Mouse (Mus musculus): ENCODE data around the gene Plekhg3. TPM values are rescaled to one million over a fixed set of nuclear protein-coding genes. Genes with fewer than 3 reads are reported as not detected.

Gene Plekhg3
- total RNA-seq, 2 experiments from 2014 or later = 13.6 to 18.5 TPM

GRCm38 (mm10) chr12:76527245-76527881 is 3.3 kb upstream of the Plekhg3 start:
- no peak for DNase-seq

GRCm38 (mm10) chr12:76528766-76529165 is 1.9 kb upstream of the Plekhg3 start:
- no peak for DNase-seq

- no peak for DNase-seq
These were observed 1.6 kb downstream of the Plekhg3 start for GRCm38 (mm10) chr12:76531986-76532925.

GRCm38 (mm10) chr12:76532926-76533376 is 2.3 kb downstream of the Plekhg3 start:
- no peak for DNase-seq

- peak; percentile 76 for DNase-seq
These were observed 2.9 kb downstream of the Plekhg3 start for GRCm38 (mm10) chr12:76533377-76534222.

- no peak for DNase-seq
These were observed 3.5 kb downstream of the Plekhg3 start for GRCm38 (mm10) chr12:76534233-76534632.

GRCm38 (mm10) chr12:76534641-76535283 is 4.1 kb downstream of the Plekhg3 start:
- DNase-seq = no peak

GRCm38 (mm10) chr12:76535471-76535900 is 4.8 kb downstream of the Plekhg3 start:
- DNase-seq = no peak

- DNase-seq = no peak
These were observed 6.0 kb downstream of the Plekhg3 start for GRCm38 (mm10) chr12:76536591-76537153.

GRCm38 (mm10) chr12:76537434-76537833 is 6.7 kb downstream of the Plekhg3 start:
- no peak for DNase-seq

- no peak for DNase-seq
These were observed 9.5 kb downstream of the Plekhg3 start for GRCm38 (mm10) chr12:76540169-76540568.

- DNase-seq = no peak
These were observed 10.1 kb downstream of the Plekhg3 start for GRCm38 (mm10) chr12:76540701-76541221.

- DNase-seq = no peak
These were observed 10.8 kb downstream of the Plekhg3 start for GRCm38 (mm10) chr12:76541475-76541874.

- DNase-seq = no peak
These were observed 11.2 kb downstream of the Plekhg3 start for GRCm38 (mm10) chr12:76541879-76542278.

- no peak for DNase-seq
These were observed 15.2 kb downstream of the Plekhg3 start for GRCm38 (mm10) chr12:76545786-76546370.

- DNase-seq = peak; percentile 59
These were observed 15.9 kb downstream of the Plekhg3 start for GRCm38 (mm10) chr12:76546383-76547276.

GRCm38 (mm10) chr12:76547409-76548081 is 16.9 kb downstream of the Plekhg3 start:
- DNase-seq = no peak

GRCm38 (mm10) chr12:76548082-76548423 is 17.4 kb downstream of the Plekhg3 start:
- no peak for DNase-seq

GRCm38 (mm10) chr12:76549203-76549602 is 18.5 kb downstream of the Plekhg3 start:
- DNase-seq = no peak
